Mouse (Mus musculus) bone marrow, adult 2 months (tissue): ENCODE data around the gene Toporsl.

Source experiments
- CTCF ChIP-seq: fragments of 200-500 bp; IDR thresholded peaks from 2 replicates; pipeline ENCODE4 v1.5.1; 2011; ENCODE audit warnings: low read length, control low read depth; ENCODE audit not compliant: control insufficient read depth, insufficient read depth
- POLR2A ChIP-seq: fragments of 200-500 bp; IDR thresholded peaks from 2 replicates; pipeline ENCODE4 v1.6.1; 2011; ENCODE audit warnings: low read depth, mild to moderate bottlenecking, control low read depth, low read length, borderline replicate concordance; ENCODE audit not compliant: control insufficient read depth

DNA sequence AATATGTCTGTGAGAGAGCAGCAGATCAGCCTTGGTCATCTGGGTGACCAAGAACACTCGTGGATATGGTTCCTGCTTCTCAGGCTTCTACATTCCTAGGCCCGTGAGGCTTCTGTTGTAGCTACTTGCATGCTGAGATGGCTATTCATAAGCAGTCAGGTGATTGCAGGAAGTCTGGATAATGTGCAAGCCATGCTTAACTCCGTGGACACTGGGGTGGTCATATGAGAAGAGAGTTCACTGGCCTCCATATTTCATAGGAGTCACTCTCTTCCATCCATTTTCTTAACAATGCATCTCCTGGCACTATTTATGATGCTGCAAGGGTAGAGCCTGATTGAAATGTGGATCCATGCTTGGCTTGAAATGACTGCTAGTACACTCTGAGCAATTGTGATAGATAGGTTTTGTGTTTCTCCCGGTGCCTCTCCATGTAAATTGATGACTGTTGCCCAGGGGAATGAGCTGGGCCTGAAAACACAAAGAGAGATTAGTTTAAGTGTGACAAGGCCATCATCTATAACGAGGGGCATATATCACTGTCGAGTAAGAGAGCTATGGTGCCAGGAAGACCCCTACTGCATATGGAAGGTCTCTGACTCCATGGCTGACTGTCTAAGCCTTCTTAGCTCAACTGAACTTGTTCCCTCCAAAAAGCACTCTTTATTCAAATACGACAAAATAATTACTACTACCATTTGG lies 2.3 kb downstream of the Toporsl start:
- TF ChIP-seq CTCF (no peak), POLR2A (no peak)
